Mouse (Mus musculus): ENCODE results near the gene Adcy7. TPM values are rescaled to one million over a fixed set of nuclear protein-coding genes. Genes with fewer than 3 reads are reported as not detected.

Adcy7 gene
- total RNA-seq, 4 experiments from 2014 or later: 6.4 to 28.7 (median 14.2) TPM

- no peak for DNase-seq
Observed at GRCm38 (mm10) chr8:88301589-88302437, 29.6 kb downstream of the Adcy7 start.

GRCm38 (mm10) chr8:88305814-88306213 lies 33.6 kb downstream of the Adcy7 start:
- no peak for DNase-seq

GRCm38 (mm10) chr8:88306511-88306910 lies 34.3 kb downstream of the Adcy7 start:
- DNase-seq: no peak

GRCm38 (mm10) chr8:88307736-88308135 lies 35.5 kb downstream of the Adcy7 start:
- no peak for DNase-seq

GRCm38 (mm10) chr8:88309274-88309873 lies 37.2 kb downstream of the Adcy7 start:
- DNase-seq: no peak

GRCm38 (mm10) chr8:88309881-88310280 lies 37.7 kb downstream of the Adcy7 start:
- no peak for DNase-seq

- DNase-seq: no peak
Observed at GRCm38 (mm10) chr8:88310286-88310685, 38.1 kb downstream of the Adcy7 start.

- DNase-seq: peak; percentile 57
Observed at GRCm38 (mm10) chr8:88312966-88313365, 40.8 kb downstream of the Adcy7 start.

- DNase-seq: no peak
Observed at GRCm38 (mm10) chr8:88313991-88314390, 41.8 kb downstream of the Adcy7 start.

GRCm38 (mm10) chr8:88315302-88315701 lies 43.1 kb downstream of the Adcy7 start:
- DNase-seq: no peak

- no peak for DNase-seq
Observed at GRCm38 (mm10) chr8:88316139-88316931, 44.1 kb downstream of the Adcy7 start.

GRCm38 (mm10) chr8:88317341-88317740 lies 45.1 kb downstream of the Adcy7 start:
- no peak for DNase-seq

GRCm38 (mm10) chr8:88318151-88318550 lies 45.9 kb downstream of the Adcy7 start:
- no peak for DNase-seq

- DNase-seq: no peak
Observed at GRCm38 (mm10) chr8:88320134-88320533, 47.9 kb downstream of the Adcy7 start.

- peak; percentile 59 for DNase-seq
Observed at GRCm38 (mm10) chr8:88321387-88321786, 49.2 kb downstream of the Adcy7 start.

- DNase-seq: no peak
Observed at GRCm38 (mm10) chr8:88323523-88323922, 51.3 kb downstream of the Adcy7 start.

GRCm38 (mm10) chr8:88324760-88325159 lies 52.6 kb downstream of the Adcy7 start:
- DNase-seq: no peak

- no peak for DNase-seq
Observed at GRCm38 (mm10) chr8:88325251-88325650, 53.0 kb downstream of the Adcy7 start.

- no peak for DNase-seq
Observed at GRCm38 (mm10) chr8:88325795-88326194, 53.6 kb downstream of the Adcy7 start.

- no peak for DNase-seq
Observed at GRCm38 (mm10) chr8:88326328-88326727, 54.1 kb downstream of the Adcy7 start.

GRCm38 (mm10) chr8:88328689-88329088 lies 56.5 kb downstream of the Adcy7 start:
- no peak for DNase-seq

- DNase-seq: no peak
Observed at GRCm38 (mm10) chr8:88330816-88331215, 58.6 kb downstream of the Adcy7 start.

- no peak for DNase-seq
Observed at GRCm38 (mm10) chr8:88334384-88334783, 62.2 kb downstream of the Adcy7 start.

Data from adrenal gland, adult 8-10 months (tissue).